Mouse (Mus musculus): ENCODE data around the gene Ddb2.

- TF ChIP-seq EP300 (IDR thresholded peaks at IDR 0.05; ENCODE audit: low read depth) (no peak), CTCF (IDR thresholded peaks at IDR 0.05; ENCODE audit: low read depth) (no peak)
These were observed 5.8 kb upstream of the Ddb2 start for GRCm38 (mm10) chr2:91242547-91242946.

All from heart, postnatal 0 days (tissue).